Mouse (Mus musculus) olfactory bulb, adult 2 months (tissue): ENCODE data around the gene Foxn2.

Experiments used
- CTCF ChIP-seq: fragments of 200-500 bp; IDR thresholded peaks from 2 replicates; pipeline ENCODE4 v1.5.1; 2012; ENCODE audit warnings: low read depth, mild to moderate bottlenecking, low read length, moderate library complexity; ENCODE audit not compliant: insufficient read depth
- POLR2A ChIP-seq: fragments of 200-500 bp; IDR thresholded peaks from 2 replicates; pipeline ENCODE4 v1.6.1; 2012; ENCODE audit warnings: mild to moderate bottlenecking, low read depth, low read length, moderate library complexity; ENCODE audit not compliant: insufficient read depth

DNA sequence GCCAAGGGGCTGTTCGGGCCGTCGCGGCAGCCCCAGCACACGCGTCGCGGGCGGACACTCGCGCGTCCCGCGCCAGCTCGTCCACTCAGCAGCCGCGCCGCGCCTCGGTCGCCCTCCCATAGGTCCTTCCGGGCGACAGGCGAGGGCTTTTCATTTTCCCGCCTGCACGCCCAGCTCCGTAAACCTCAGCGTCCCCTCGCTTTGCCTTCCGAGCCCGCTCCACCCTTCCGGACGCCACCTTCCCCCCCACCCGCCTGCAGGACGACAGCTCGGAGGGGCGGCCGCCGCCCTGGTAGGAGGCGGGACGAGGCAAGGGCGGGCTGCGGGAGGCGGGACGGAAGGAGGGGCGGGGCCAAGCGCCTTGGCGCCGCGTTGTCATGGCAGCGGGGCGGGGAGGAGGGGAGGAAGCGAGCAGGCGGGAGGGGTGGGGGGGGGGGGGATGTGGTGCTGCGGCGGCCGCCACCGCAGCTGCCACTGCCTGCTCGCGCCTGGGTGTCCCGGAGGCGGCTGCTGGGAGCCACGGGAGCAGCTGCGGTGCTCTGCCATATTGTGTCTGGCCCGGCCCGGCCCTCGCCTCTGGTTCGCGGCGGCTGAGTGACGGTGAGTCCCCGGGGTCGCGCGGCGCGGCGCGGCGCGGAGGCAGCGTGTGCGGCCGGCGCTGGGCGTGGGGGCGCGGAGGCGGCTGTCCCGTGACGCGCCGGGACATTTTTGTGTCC is at the start of gene Foxn2:
- TF ChIP-seq POLR2A = peak; percentile 43; the same call in 1 of the 2 replicates
- TF ChIP-seq CTCF = no peak
